Mouse (Mus musculus) kidney, postnatal 0 days (tissue): ENCODE results near the gene Ifitm2. TPM values are rescaled to one million over a fixed set of nuclear protein-coding genes. Genes with fewer than 3 reads are reported as not detected.

Experiments used
- ATAC-seq: fragments of 200-750 bp; cut with Nextera tagmentation; replicated peaks from 2 replicates; pipeline ENCODE4 v1.8.0; 2017; ENCODE audit warnings: low read depth, moderate number of reproducible peaks, moderate TSS enrichment, moderate library complexity; ENCODE audit not compliant: low FRiP score
- DNase-seq: peaks from one replicate; pipeline ENCODE4 v3.0.0-alpha.2; 2016; ENCODE audit warnings: low spot score
- H3K27ac ChIP-seq: fragments of 300-500 bp; sonication (generic); 2 replicates; pipeline ENCODE4 v1.5.1; 2014; ENCODE audit warnings: mild to moderate bottlenecking
- H3K27me3 ChIP-seq: fragments of 300-500 bp; sonication (generic); 2 replicates; pipeline ENCODE4 v1.6.1; 2014; ENCODE audit warnings: low read length, mixed read lengths; ENCODE audit not compliant: insufficient read depth
- H3K36me3 ChIP-seq: fragments of 300-500 bp; sonication (generic); 2 replicates; pipeline ENCODE4 v1.6.1; 2014; ENCODE audit warnings: low read length, mixed read lengths; ENCODE audit not compliant: insufficient read depth
- H3K4me1 ChIP-seq: fragments of 300-500 bp; sonication (generic); replicated peaks from 2 replicates; pipeline ENCODE4 v1.6.1; 2014; ENCODE audit warnings: antibody characterized with exemption, low read length, mixed read lengths; ENCODE audit not compliant: insufficient read depth
- H3K4me2 ChIP-seq: fragments of 300-500 bp; sonication (generic); 2 replicates; pipeline ENCODE4 v1.6.1; 2014; ENCODE audit warnings: mild to moderate bottlenecking, low read length, moderate library complexity, mixed read lengths
- H3K4me3 ChIP-seq: fragments of 300-500 bp; sonication (generic); replicated peaks from 2 replicates; pipeline ENCODE4 v1.5.1; 2014; ENCODE audit warnings: low read depth, low read length
- H3K9ac ChIP-seq: fragments of 300-500 bp; sonication (generic); 2 replicates; pipeline ENCODE4 v1.6.1; 2014; ENCODE audit warnings: low read depth, low read length
- H3K9me3 ChIP-seq: fragments of 300-500 bp; sonication (generic); replicated peaks from 2 replicates; pipeline ENCODE4 v1.6.1; 2016; ENCODE audit warnings: low read length, inconsistent platforms, mixed read lengths
- CTCF ChIP-seq: IDR thresholded peaks from 2 replicates; pipeline ENCODE4 v1.5.1; 2016; ENCODE audit warnings: antibody characterized with exemption, low read depth, mild to moderate bottlenecking, moderate library complexity
- WGBS: fragments of 180-500 bp; shearing (Covaris S2); extraction: QIAGEN DNeasy Blood & Tissue Kit; methylation state at CpG from one replicate; pipeline ENCODE4 v1.1.7; 2014; 5-methylcytosine and 5-hydroxymethylcytosine counted together
- polyA plus RNA-seq: library from polyadenylated mRNA; unstranded; fragments of >200 nt; fragmentation: Nextera tagmentation; extraction: Ambion mirVana; gene quantifications from 2 replicates; pipeline ENCODE4 v1.2.1, GENCODE M21; 2015

Gene Ifitm2
- polyA plus RNA-seq, 1 experiment from 2014 or later, result 1,251 TPM

- no peak for ATAC-seq
- Histone ChIP-seq H3K27me3 (peaks cover 15% of the 10 kb centered on the region; the same call in 1 of the 2 replicates), H3K4me2 (no peak overlapping the region), H3K4me3 (no peak overlapping the region), H3K4me1 (no peaks in the 10 kb centered on the region; the same call in 1 of the 2 replicates), H3K36me3 (no peaks in the 10 kb centered on the region), H3K9ac (no peak overlapping the region), H3K27ac (no peak overlapping the region), H3K9me3 (no peaks in the 10 kb centered on the region)
- 90% methylated on average over 6 of the region's 6 CpGs for WGBS
- no peak for DNase-seq
- TF ChIP-seq CTCF, result no peak
These were observed 28.6 kb downstream of the Ifitm2 start for GRCm38 (mm10) chr7:140927181-140927580.

- DNase-seq, result no peak
- H3K4me3 ChIP-seq, result no peak overlapping the region; the same call in 1 of the 2 replicates
- peaks cover 30% of the 10 kb centered on the region for H3K27me3 ChIP-seq
- no peak for ATAC-seq
- 21% methylated on average over 30 of the region's 30 CpGs for WGBS
- no peak overlapping the region for H3K27ac ChIP-seq
- no peak overlapping the region for H3K9ac ChIP-seq
- no peaks in the 10 kb centered on the region; the same call in 1 of the 2 replicates for H3K4me1 ChIP-seq
- H3K4me2 ChIP-seq, result peak overlapping the region; percentile 58
- TF ChIP-seq CTCF, result no peak
- H3K9me3 ChIP-seq, result no peaks in the 10 kb centered on the region
- no peaks in the 10 kb centered on the region for H3K36me3 ChIP-seq
These were observed 32.6 kb downstream of the Ifitm2 start for GRCm38 (mm10) chr7:140923070-140923775.

GRCm38 (mm10) chr7:140922398-140923069 is 33.3 kb downstream of the Ifitm2 start:
- Histone ChIP-seq H3K4me1 (no peaks in the 10 kb centered on the region; the same call in 1 of the 2 replicates), H3K9ac (no peak overlapping the region)
- WGBS, result under 1% methylated on average over 49 of the region's 49 CpGs

GRCm38 (mm10) chr7:140921225-140921975 is 34.4 kb downstream of the Ifitm2 start:
- TF ChIP-seq CTCF, result no peak
- no peak overlapping the region for H3K27ac ChIP-seq
- no peak overlapping the region for H3K9ac ChIP-seq
- no peak for ATAC-seq
- H3K36me3 ChIP-seq, result no peaks in the 10 kb centered on the region
- H3K27me3 ChIP-seq, result peaks cover 30% of the 10 kb centered on the region
- WGBS, result 22% methylated on average over 22 of the region's 22 CpGs
- no peaks in the 10 kb centered on the region; the same call in 1 of the 2 replicates for H3K4me1 ChIP-seq
- DNase-seq, result peak; percentile 17
- H3K4me3 ChIP-seq, result no peak overlapping the region
- 0 out of 2 replicates have a peak overlapping the region, but pooled peaks have one; percentile 58 for H3K4me2 ChIP-seq
- H3K9me3 ChIP-seq, result no peaks in the 10 kb centered on the region

More at GRCm38 (mm10) chr7:140922398-140923069, 33.3 kb downstream of the Ifitm2 start:
- no peak overlapping the region for H3K27ac ChIP-seq
- H3K9me3 ChIP-seq, result no peaks in the 10 kb centered on the region
- no peak for TF ChIP-seq CTCF
- peak overlapping the region; percentile 58 for H3K4me2 ChIP-seq
- peak; percentile 67 for DNase-seq
- H3K27me3 ChIP-seq, result peaks cover 30% of the 10 kb centered on the region
- H3K36me3 ChIP-seq, result no peaks in the 10 kb centered on the region
- ATAC-seq, result peak; percentile 85
- peak overlapping the region; percentile 6 for H3K4me3 ChIP-seq

GRCm38 (mm10) chr7:140920418-140921029 is 35.3 kb downstream of the Ifitm2 start, which contains the start of gene Nlrp6:
Gene Nlrp6 (plus strand): TSS chr7:140920902.
- Histone ChIP-seq H3K9me3 (no peaks in the 10 kb centered on the region), H3K36me3 (no peaks in the 10 kb centered on the region), H3K9ac (no peak within 1 kb of the TSS), H3K4me2 (no peak within 1 kb of the TSS), H3K27ac (no peak within 1 kb of the TSS), H3K4me1 (no peaks in the 10 kb centered on the region; the same call in 1 of the 2 replicates), H3K4me3 (no peak within 1 kb of the TSS), H3K27me3 (peaks cover 30% of the 10 kb centered on the region)
- ATAC-seq (no peak), DNase-seq (no peak)
- no peak for TF ChIP-seq CTCF
- 47% methylated on average over 8 of the region's 8 CpGs for WGBS
